Mouse (Mus musculus) liver, postnatal 0 days (tissue): ENCODE measurements around the gene Tmem161a.

Experiments used
- CTCF ChIP-seq: sonication (generic); IDR thresholded peaks from 2 replicates; pipeline ENCODE4 v1.5.1; 2016; ENCODE audit warnings: antibody characterized with exemption, low read depth
- EP300 ChIP-seq: IDR thresholded peaks from 2 replicates; pipeline ENCODE4 v1.6.1; 2016; ENCODE audit warnings: antibody characterized with exemption, low read depth, mild to moderate bottlenecking

GRCm38 (mm10) chr8:70122863-70123262, 49.3 kb upstream of the Tmem161a start:
- TF ChIP-seq EP300 = no peak
- TF ChIP-seq CTCF = peak; percentile 69
